Comparison of ENCODE assay signal across 29 mouse cellular contexts in genomic region chr5:30497299-30497698, GRCm38 (mm10). TPM values are rescaled to one million over a fixed set of nuclear protein-coding genes. Genes with fewer than 3 reads are reported as not detected.
DNase-seq lines count a peak whose midpoint lies in the region; ATAC-seq and TF ChIP-seq lines count a peak whose summit lies in the region.
"Had no signal": no experiment of that assay in that cellular context is flagged by ENCODE, and none has a peak within 500 bp of the region (broad histone marks: within the 10 kb centered on the region; RNA-seq: fewer than 3 reads in every experiment).

No protein-coding gene starts in this region.

- H3K4me1 ChIP-seq in embryonic facial prominence, embryonic 15.5 days: peaks cover 15% of the 10 kb centered on the region
- peaks cover 19% of the 10 kb centered on the region for H3K4me1 ChIP-seq in limb, embryonic 14.5 days (ENCODE audit: control insufficient read depth, insufficient read depth, low read length)
- H3K4me1 ChIP-seq: hindbrain, embryonic 13.5 days; intestine, embryonic 15.5 days; liver, embryonic 12.5 days had no signal

- H3K9me3 ChIP-seq in embryonic facial prominence, embryonic 15.5 days (replicated peaks): no peaks in the 10 kb centered on the region
- H3K9me3 ChIP-seq in limb, embryonic 14.5 days (ENCODE audit: control insufficient read depth, low read length): no peaks in the 10 kb centered on the region
- H3K9me3 ChIP-seq: hindbrain, embryonic 13.5 days; intestine, embryonic 15.5 days; liver, embryonic 12.5 days; neural tube, embryonic 12.5 days had no signal

- H3K4me3 ChIP-seq in embryonic facial prominence, embryonic 15.5 days (replicated peaks): no peak overlapping the region
- no peak overlapping the region for H3K4me3 ChIP-seq in limb, embryonic 14.5 days (replicated peaks; ENCODE audit: low read length)
- H3K4me3 ChIP-seq: hindbrain, embryonic 13.5 days; intestine, embryonic 15.5 days; liver, embryonic 12.5 days; neural tube, embryonic 12.5 days had no signal

- no peak for ATAC-seq in embryonic facial prominence, embryonic 15.5 days (ENCODE audit: insufficient number of reproducible peaks, low FRiP score, low TSS enrichment, low read depth)
- peak; percentile 74; the same call in 1 of the 2 replicates for ATAC-seq in limb, embryonic 14.5 days (ENCODE audit: low FRiP score, low read depth)
- ATAC-seq: intestine, embryonic 15.5 days; liver, embryonic 12.5 days; midbrain, embryonic 16.5 days; Patski had no signal

- peak overlapping the region; percentile 31; the same call in 1 of the 2 replicates for H3K27ac ChIP-seq in embryonic facial prominence, embryonic 15.5 days (replicated peaks)
- peak overlapping the region; percentile 63 for H3K27ac ChIP-seq in limb, embryonic 14.5 days (replicated peaks; ENCODE audit: low read depth, low read length)
- H3K27ac ChIP-seq: hindbrain, embryonic 13.5 days; intestine, embryonic 15.5 days; liver, embryonic 12.5 days; neural tube, embryonic 12.5 days had no signal

- no peaks in the 10 kb centered on the region for H3K36me3 ChIP-seq in embryonic facial prominence, embryonic 15.5 days
- H3K36me3 ChIP-seq in limb, embryonic 14.5 days (ENCODE audit: control insufficient read depth, insufficient read depth, low read length): no peaks in the 10 kb centered on the region
- H3K36me3 ChIP-seq: hindbrain, embryonic 13.5 days; intestine, embryonic 15.5 days; liver, embryonic 12.5 days; neural tube, embryonic 12.5 days had no signal

- TF ChIP-seq POLR2A in limb, embryonic 14.5 days (IDR thresholded peaks at IDR 0.05; ENCODE audit: borderline replicate concordance, extremely low read depth, insufficient read depth, insufficient read length): no peak

- WGBS in embryonic facial prominence, embryonic 15.5 days: 31% methylated on average over 7 of the region's 7 CpGs
- 21% methylated on average over 7 of the region's 7 CpGs for WGBS in limb, embryonic 14.5 days

- H3K9ac ChIP-seq in embryonic facial prominence, embryonic 15.5 days: no peak overlapping the region
- no peak overlapping the region for H3K9ac ChIP-seq in limb, embryonic 14.5 days (ENCODE audit: low read depth, low read length, severe bottlenecking)
- H3K9ac ChIP-seq: hindbrain, embryonic 13.5 days; intestine, embryonic 15.5 days; liver, embryonic 12.5 days; neural tube, embryonic 12.5 days had no signal

- no peak overlapping the region for H3K4me2 ChIP-seq in embryonic facial prominence, embryonic 15.5 days (replicated peaks)
- 0 out of 2 replicates have a peak overlapping the region, but pooled peaks have one; percentile 15 for H3K4me2 ChIP-seq in limb, embryonic 14.5 days (replicated peaks; ENCODE audit: low read depth, low read length, severe bottlenecking)
- H3K4me2 ChIP-seq: hindbrain, embryonic 13.5 days; intestine, embryonic 15.5 days; liver, embryonic 12.5 days; neural tube, embryonic 12.5 days had no signal

- DNase-seq in embryo, embryonic 10 days (ENCODE audit: low spot score): peak; percentile 73
- DNase-seq in embryo, embryonic 11.5 days (ENCODE audit: low read depth, low spot score): peak; percentile 58
- DNase-seq in limb, embryonic 14.5 days (ENCODE audit: low spot score): peak; percentile 71
- no peak for DNase-seq in layer of hippocampus, postnatal 14 days (ENCODE audit: low spot score in 2 of 2)
- DNase-seq in cerebellum, adult 9-10 months: no peak
- DNase-seq in layer of hippocampus, adult 18-20 months (ENCODE audit: low spot score in 2 of 2): no peak
- no peak for DNase-seq in natural killer cell, adult 2 months (ENCODE audit: low spot score in 2 of 2)
- DNase-seq: adrenal gland, postnatal 10 days; cerebellum, postnatal 10 days; gastrocnemius, postnatal 36 days; lung, adult 2 months; spleen, adult 18-20 months; thymus, adult 18-20 months; thymus, postnatal 4 days had no signal

- no peaks in the 10 kb centered on the region for H3K27me3 ChIP-seq in embryonic facial prominence, embryonic 15.5 days
- no peaks in the 10 kb centered on the region for H3K27me3 ChIP-seq in limb, embryonic 14.5 days (ENCODE audit: control insufficient read depth, insufficient read depth, low read length)
- H3K27me3 ChIP-seq: hindbrain, embryonic 13.5 days; intestine, embryonic 15.5 days; liver, embryonic 12.5 days; neural tube, embryonic 12.5 days had no signal

RNA-seq across cellular contexts. Expression of gene 1700001C02Rik, which starts 31.5 kb away (rescaled TPM):
- polyA plus RNA-seq in embryonic facial prominence, embryonic 15.5 days (2015; fragmentation: Nextera tagmentation; extraction: Ambion mirVana): 6.7 and 19.1 TPM in 2 replicates
- not detected in 2 replicates for polyA plus RNA-seq in limb, embryonic 14.5 days (2012; rRNA removed)
- polyA plus RNA-seq in limb, embryonic 14.5 days (2014; fragmentation: Nextera tagmentation; extraction: Ambion mirVana): not detected in 2 replicates
- under 1 TPM in 1 of 2 experiments, not detected in 1; 0.65 TPM for total RNA-seq in layer of hippocampus, postnatal 14 days (2021)
- total RNA-seq in layer of hippocampus, adult 18-20 months (2021): not detected
- total RNA-seq: adrenal gland, postnatal 10 days; gastrocnemius, postnatal 36 days; left cerebral cortex, postnatal 10 days; megakaryocyte-erythroid progenitor cell, adult 5-6 weeks had no signal
- polyA plus RNA-seq: forebrain, embryonic 11.5 days; heart, postnatal 0 days; intestine, embryonic 15.5 days; kidney, embryonic 14.5 days; large intestine, adult 2 months; liver, embryonic 12.5 days; neural tube, embryonic 12.5 days; Patski; stomach, embryonic 14.5 days had no signal

RNA-seq across cellular contexts. Expression of gene Otof, which starts 35.6 kb away (rescaled TPM):
- 0.91 and 1.2 TPM in 2 replicates for polyA plus RNA-seq in embryonic facial prominence, embryonic 15.5 days (2015; fragmentation: Nextera tagmentation; extraction: Ambion mirVana)
- 1.0 and 1.1 TPM in 2 replicates for polyA plus RNA-seq in limb, embryonic 14.5 days (2012; rRNA removed)
- 0.29 and 0.48 TPM in 2 replicates for polyA plus RNA-seq in limb, embryonic 14.5 days (2014; fragmentation: Nextera tagmentation; extraction: Ambion mirVana)
- 1 to 10 TPM; 3.5 to 5.5 TPM for total RNA-seq in layer of hippocampus, postnatal 14 days (2021)
- 1 to 10 TPM; 2.9 to 4.4 TPM for total RNA-seq in layer of hippocampus, adult 18-20 months (2021)
- polyA plus RNA-seq: Patski had no signal

RNA-seq across cellular contexts. Expression of gene Cib4, which starts 48.3 kb away (rescaled TPM):
- polyA plus RNA-seq in embryonic facial prominence, embryonic 15.5 days (2015; fragmentation: Nextera tagmentation; extraction: Ambion mirVana): 0.29 TPM in 1 of 2 replicates, not detected in the other
- 0.20 and 0.55 TPM in 2 replicates for polyA plus RNA-seq in limb, embryonic 14.5 days (2012; rRNA removed)
- not detected in 2 replicates for polyA plus RNA-seq in limb, embryonic 14.5 days (2014; fragmentation: Nextera tagmentation; extraction: Ambion mirVana)
- total RNA-seq in layer of hippocampus, postnatal 14 days (2021): not detected
- total RNA-seq in layer of hippocampus, adult 18-20 months (2021): not detected
- total RNA-seq: gastrocnemius, postnatal 36 days; layer of hippocampus, postnatal 25 days; left cerebral cortex, postnatal 10 days; megakaryocyte-erythroid progenitor cell, adult 5-6 weeks had no signal
- polyA plus RNA-seq: forebrain, embryonic 11.5 days; heart, postnatal 0 days; hindbrain, embryonic 13.5 days; intestine, embryonic 15.5 days; kidney, embryonic 14.5 days; large intestine, adult 2 months; liver, embryonic 12.5 days; midbrain, embryonic 16.5 days; neural tube, embryonic 12.5 days; Patski; stomach, embryonic 14.5 days had no signal

Comparison
In these comparisons a context has a peak if more than half of its experiments do, and no peak if none do; other contexts are left out.
1. DNase-seq: peak in embryo, embryonic 10 days (single experiment), embryo, embryonic 11.5 days (single experiment) and limb, embryonic 14.5 days (single experiment); none in layer of hippocampus, postnatal 14 days (0 of 2), cerebellum, adult 9-10 months (single experiment), layer of hippocampus, adult 18-20 months (0 of 2) and natural killer cell, adult 2 months (0 of 2).